In genomic region chr1:158615202-158615601, GRCm38 (mm10) we compare ENCODE assay signal across 16 mouse cellular contexts.
"Had no signal": no experiment of that assay in that cellular context is flagged by ENCODE, and none has a peak within 500 bp of the region (broad histone marks: within the 10 kb centered on the region; RNA-seq: fewer than 3 reads in every experiment).

No protein-coding gene starts in this region.

- H3K27ac ChIP-seq: neural tube, embryonic 13.5 days; neural tube, embryonic 15.5 days; stomach, embryonic 15.5 days; stomach, postnatal 0 days had no signal

- H3K4me2 ChIP-seq: neural tube, embryonic 13.5 days; neural tube, embryonic 15.5 days; stomach, embryonic 15.5 days had no signal

- H3K4me3 ChIP-seq: neural tube, embryonic 13.5 days; neural tube, embryonic 15.5 days; stomach, embryonic 15.5 days had no signal

- DNase-seq: retina, postnatal 1 day; right cerebral cortex, adult 18-20 months; right cerebral cortex, postnatal 14 days; right cerebral cortex, postnatal 25 days; right cerebral cortex, postnatal 4 days; spleen, adult 18-20 months; thymus, adult 18-20 months; thymus, adult 2 months; thymus, postnatal 14 days; thymus, postnatal 25 days; thymus, postnatal 36 days; thymus, postnatal 4 days had no signal

- H3K36me3 ChIP-seq: stomach, embryonic 15.5 days had no signal

- H3K9ac ChIP-seq: neural tube, embryonic 13.5 days; neural tube, embryonic 15.5 days; stomach, embryonic 15.5 days had no signal

- H3K27me3 ChIP-seq: neural tube, embryonic 13.5 days; neural tube, embryonic 15.5 days; stomach, embryonic 15.5 days had no signal

- H3K4me1 ChIP-seq: neural tube, embryonic 13.5 days; neural tube, embryonic 15.5 days; stomach, embryonic 15.5 days had no signal

- H3K9me3 ChIP-seq: neural tube, embryonic 13.5 days; neural tube, embryonic 15.5 days; stomach, embryonic 15.5 days had no signal
